Mouse (Mus musculus): ENCODE data around the gene Ppp1r7.

- TF ChIP-seq POLR2A (IDR thresholded peaks at IDR 0.05; ENCODE audit: borderline replicate concordance, control insufficient read depth, low read depth, low read length) (no peak), CTCF (IDR thresholded peaks at IDR 0.05; ENCODE audit: control insufficient read depth, insufficient read depth, low read length) (no peak)
Observed at GRCm38 (mm10) chr1:93299791-93300190, 42.9 kb upstream of the Ppp1r7 start.
